Comparison of ENCODE assay signal across 26 mouse cellular contexts in genomic region chr7:141609719-141610514, GRCm38 (mm10). TPM values are rescaled to one million over a fixed set of nuclear protein-coding genes. Genes with fewer than 3 reads are reported as not detected.
A peak's percentile ranks its signal among the peaks of the same experiment; 100 is the strongest.
DNase-seq lines count a peak whose midpoint lies in the region; ATAC-seq lines count a peak whose summit lies in the region.
"Had no signal": no experiment of that assay in that cellular context is flagged by ENCODE, and none has a peak within 500 bp of the region (broad histone marks: within the 10 kb centered on the region; RNA-seq: fewer than 3 reads in every experiment).

No protein-coding gene starts in this region.

- H3K27me3 ChIP-seq in intestine, embryonic 16.5 days (replicated peaks; ENCODE audit: control insufficient read depth, insufficient read depth, low read length): no peaks in the 10 kb centered on the region
- H3K27me3 ChIP-seq in hindbrain, embryonic 16.5 days (replicated peaks; ENCODE audit: control insufficient read depth, insufficient read depth, low read length): no peaks in the 10 kb centered on the region
- H3K27me3 ChIP-seq: forebrain, embryonic 12.5 days; hindbrain, embryonic 12.5 days; neural tube, embryonic 15.5 days had no signal

- H3K27ac ChIP-seq in intestine, embryonic 16.5 days (ENCODE audit: low read length): peak overlapping the region; percentile 72; the same call in 1 of the 2 replicates
- H3K27ac ChIP-seq in hindbrain, embryonic 16.5 days (ENCODE audit: low read depth, low read length): no peak overlapping the region
- H3K27ac ChIP-seq: embryonic facial prominence, embryonic 10.5 days; forebrain, embryonic 12.5 days; hindbrain, embryonic 12.5 days; kidney, postnatal 0 days; neural tube, embryonic 15.5 days had no signal

- peaks cover 29% of the 10 kb centered on the region for H3K36me3 ChIP-seq in intestine, embryonic 16.5 days (ENCODE audit: control insufficient read depth, insufficient read depth, low read length)
- H3K36me3 ChIP-seq in hindbrain, embryonic 16.5 days (ENCODE audit: control insufficient read depth, insufficient read depth, low read length): peaks cover 33% of the 10 kb centered on the region

- peaks cover 43% of the 10 kb centered on the region for H3K4me1 ChIP-seq in intestine, embryonic 16.5 days (ENCODE audit: control insufficient read depth, insufficient read depth, low read length)
- peaks cover 4% of the 10 kb centered on the region for H3K4me1 ChIP-seq in hindbrain, embryonic 16.5 days (ENCODE audit: control insufficient read depth, insufficient read depth, low read depth, low read length)
- H3K4me1 ChIP-seq: forebrain, embryonic 12.5 days; hindbrain, embryonic 12.5 days had no signal

- no peak overlapping the region for H3K4me3 ChIP-seq in intestine, embryonic 16.5 days (ENCODE audit: low read length)
- H3K4me3 ChIP-seq in hindbrain, embryonic 16.5 days (ENCODE audit: low read length): no peak overlapping the region
- H3K4me3 ChIP-seq: embryonic facial prominence, embryonic 10.5 days; forebrain, embryonic 12.5 days; hindbrain, embryonic 12.5 days; neural tube, embryonic 15.5 days had no signal

- intact Hi-C loops in gastrocnemius, postnatal 14 days (cut with DNase I; ENCODE audit: low total_unique reads): no loop called here

- no peaks in the 10 kb centered on the region for H3K9me3 ChIP-seq in intestine, embryonic 16.5 days (ENCODE audit: control insufficient read depth, low read length)
- no peaks in the 10 kb centered on the region for H3K9me3 ChIP-seq in hindbrain, embryonic 16.5 days (ENCODE audit: control insufficient read depth, low read length)
- H3K9me3 ChIP-seq: embryonic facial prominence, embryonic 10.5 days; forebrain, embryonic 12.5 days; hindbrain, embryonic 12.5 days; neural tube, embryonic 15.5 days had no signal

- DNase-seq in kidney, postnatal 10 days: peak; percentile 31
- no peak for DNase-seq in kidney, adult 11 months
- DNase-seq in urinary bladder, postnatal 14 days (ENCODE audit: low spot score): peak; percentile 38
- DNase-seq in urinary bladder, adult 2 months (ENCODE audit: low spot score): no peak
- peak; percentile 45 for DNase-seq in telencephalon, adult 2 months (ENCODE audit: low read depth, low spot score)
- DNase-seq in gastrocnemius, postnatal 14 days: no peak
- DNase-seq: B cell, adult 2 months; cerebellum, adult 8-10 months; heart, postnatal 10 days; liver; lung, adult 18-20 months; lung, postnatal 14 days; right cerebral cortex, postnatal 4 days had no signal

- H3K9ac ChIP-seq in intestine, embryonic 16.5 days (ENCODE audit: low read depth, low read length): no peak overlapping the region
- H3K9ac ChIP-seq in hindbrain, embryonic 16.5 days (ENCODE audit: low read depth, low read length): no peak overlapping the region
- H3K9ac ChIP-seq: forebrain, embryonic 12.5 days; hindbrain, embryonic 12.5 days; neural tube, embryonic 15.5 days had no signal

- peak; percentile 64 for ATAC-seq in intestine, embryonic 16.5 days
- ATAC-seq in hindbrain, embryonic 16.5 days: no peak
- ATAC-seq: inflammation-experienced regulatory T-cells, adult 6 months; midbrain, embryonic 16.5 days had no signal

- H3K4me2 ChIP-seq in intestine, embryonic 16.5 days (ENCODE audit: low read depth, low read length): no peak overlapping the region
- no peak overlapping the region for H3K4me2 ChIP-seq in hindbrain, embryonic 16.5 days (ENCODE audit: low read length)
- H3K4me2 ChIP-seq: forebrain, embryonic 12.5 days; heart, embryonic 11.5 days; hindbrain, embryonic 12.5 days; neural tube, embryonic 15.5 days had no signal

- WGBS in intestine, embryonic 16.5 days: 77% methylated on average over 11 of the region's 11 CpGs
- WGBS in hindbrain, embryonic 16.5 days: 89% methylated on average over 11 of the region's 11 CpGs

RNA-seq across cellular contexts. Expression of gene Muc6, which starts 45.2 kb away (rescaled TPM):
- 0.01 and 0.03 TPM in 2 replicates for polyA plus RNA-seq in urinary bladder, adult 2 months (2012; rRNA removed)
- polyA plus RNA-seq in intestine, embryonic 16.5 days (2015; fragmentation: Nextera tagmentation; extraction: Ambion mirVana): 0.24 and 0.28 TPM in 2 replicates
- 0.19 and 0.29 TPM in 2 replicates for polyA plus RNA-seq in hindbrain, embryonic 16.5 days (2015; fragmentation: Nextera tagmentation; extraction: Ambion mirVana)
- total RNA-seq in gastrocnemius, postnatal 14 days (2021): not detected
- total RNA-seq: adrenal gland, adult 18-20 months; heart, postnatal 10 days; layer of hippocampus, adult 8-10 months; left cerebral cortex, adult 8-10 months had no signal

RNA-seq across cellular contexts. Expression of gene Ap2a2, which starts 47.9 kb away (rescaled TPM):
- polyA plus RNA-seq in urinary bladder, adult 2 months (2012; rRNA removed): 19.8 and 32.9 TPM in 2 replicates
- polyA plus RNA-seq in intestine, embryonic 16.5 days (2015; fragmentation: Nextera tagmentation; extraction: Ambion mirVana): 89.4 and 103 TPM in 2 replicates
- 118 and 136 TPM in 2 replicates for polyA plus RNA-seq in hindbrain, embryonic 16.5 days (2015; fragmentation: Nextera tagmentation; extraction: Ambion mirVana)
- total RNA-seq in gastrocnemius, postnatal 14 days (2021): 10 to 100 TPM; 37.2 to 41.6 TPM

Comparison
In these comparisons a context has a peak if more than half of its experiments do, and no peak if none do; other contexts are left out.
1. DNase-seq: peak in kidney, postnatal 10 days (single experiment), urinary bladder, postnatal 14 days (single experiment) and telencephalon, adult 2 months (single experiment); none in kidney, adult 11 months (single experiment), urinary bladder, adult 2 months (single experiment) and gastrocnemius, postnatal 14 days (single experiment).